Mouse (Mus musculus) embryonic stem cell, embryonic (primary cell): ENCODE measurements at regions not wholly inside any gene's neighbourhood (a gene's known extent, or its start where the extent isn't known, plus 50 kb on each side); places are given as distances from the start of the nearest gene placed in this dataset.
"Not testable (repeated sequence)": the region's sequence is repeated elsewhere in the genome, so short reads cannot be mapped to it uniquely, and the experiment has no call there.

Experiments used
- CTCF ChIA-PET, 4 experiments: fragments of 300-600 bp in 2 of 4; fragments of 350-600 bp in 2 of 4; sonication (Branson Sonifier 250); formaldehyde crosslinking; loops; one replicate each; lab custom pipeline; 2022; ENCODE audit warnings: inconsistent platforms in 2 of 4; lab: Charles Lee
- POLR2A ChIA-PET, 4 experiments: fragments of 300-600 bp in 2 of 4; fragments of 350-600 bp in 2 of 4; sonication (Branson Sonifier 250); formaldehyde crosslinking; loops; one replicate each; lab custom pipeline; 2022; ENCODE audit warnings: antibody characterized with exemption in 4 of 4, inconsistent platforms in 1 of 4; lab: Charles Lee

DNA sequence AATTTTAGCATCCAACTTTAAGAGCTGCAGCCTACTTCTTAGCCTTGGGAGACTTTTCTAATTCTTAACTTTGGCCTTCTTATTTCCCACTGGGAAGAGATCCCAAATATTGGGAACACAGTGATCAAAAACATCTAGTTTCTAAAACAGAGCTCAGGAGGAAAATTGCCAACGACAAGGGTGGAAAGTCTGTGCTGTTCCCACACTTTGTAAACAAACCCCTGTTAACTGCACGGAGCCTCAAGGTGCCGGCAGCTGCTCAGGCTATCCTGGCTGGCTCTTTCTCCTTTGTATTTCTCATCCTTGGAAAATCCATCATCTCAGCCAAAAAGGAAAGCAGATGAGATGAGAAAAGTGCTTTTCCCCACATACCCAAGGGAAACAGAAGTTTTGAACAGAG lies 84.9 kb downstream of the Impad1 start:
- ChIA-PET CTCF (no interaction called here), POLR2A (no interaction called here)

DNA sequence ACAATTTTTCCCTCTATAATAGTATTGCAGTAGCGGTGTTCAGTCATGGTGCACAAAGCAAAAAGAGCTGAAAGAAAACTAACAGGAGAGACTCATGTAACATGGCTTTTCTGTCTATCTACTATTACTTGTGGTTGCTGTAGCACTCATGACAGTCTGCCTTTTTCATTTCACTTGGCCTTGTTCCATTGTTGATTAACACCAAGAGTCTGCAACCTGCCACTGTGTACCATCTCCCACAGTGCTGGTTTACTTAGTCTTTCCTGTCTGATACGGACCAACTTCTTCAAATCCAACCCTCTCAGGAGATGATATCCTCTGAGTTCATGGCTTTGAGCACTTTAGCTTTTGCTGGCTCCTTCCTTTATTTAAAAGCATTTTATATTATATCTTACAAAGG lies 94.1 kb downstream of the Impad1 start:
- CTCF ChIA-PET = no interaction called here
- POLR2A ChIA-PET = no interaction called here

DNA sequence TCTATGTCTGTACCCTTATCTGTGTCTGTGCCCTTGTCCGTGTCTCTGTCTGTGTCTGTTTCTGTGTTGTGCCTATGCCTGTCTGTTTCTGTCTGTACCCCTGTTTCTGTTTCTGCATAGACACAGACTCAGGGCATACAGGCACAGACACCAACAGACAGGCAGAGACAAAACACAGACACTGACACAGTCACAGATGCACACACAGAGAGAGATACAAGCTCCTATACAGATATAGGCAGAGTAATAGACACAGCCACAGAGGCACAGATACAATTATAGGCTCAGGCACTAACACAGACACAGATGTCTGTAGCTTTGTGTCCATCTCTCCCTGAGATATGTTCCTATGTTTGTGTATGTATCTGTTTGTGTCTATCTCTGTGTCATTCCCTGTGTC lies 97.7 kb downstream of the Impad1 start:
- CTCF ChIA-PET = no interaction called here
- POLR2A ChIA-PET = no interaction called here

DNA sequence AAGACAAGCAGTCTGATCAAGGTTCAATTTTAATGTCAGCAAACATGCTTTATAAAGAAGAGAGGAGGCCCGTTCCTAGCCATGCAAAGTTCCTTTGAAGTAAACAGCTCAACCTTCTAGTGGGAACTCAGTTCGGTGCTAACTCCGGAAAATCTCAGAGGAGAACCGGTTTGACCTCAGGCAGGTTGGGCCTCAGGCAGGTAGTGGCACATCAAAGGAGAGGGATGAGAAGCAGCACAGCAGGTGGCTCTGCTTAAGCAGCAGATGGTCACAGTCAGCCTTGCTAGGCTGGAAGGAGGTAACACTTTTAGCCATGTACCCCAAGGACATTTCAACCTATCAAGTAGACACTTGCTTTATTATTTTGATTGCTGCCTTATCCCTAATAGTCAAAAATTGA lies 106.2 kb downstream of the Impad1 start:
- ChIA-PET CTCF (no interaction called here), POLR2A (no interaction called here)

DNA sequence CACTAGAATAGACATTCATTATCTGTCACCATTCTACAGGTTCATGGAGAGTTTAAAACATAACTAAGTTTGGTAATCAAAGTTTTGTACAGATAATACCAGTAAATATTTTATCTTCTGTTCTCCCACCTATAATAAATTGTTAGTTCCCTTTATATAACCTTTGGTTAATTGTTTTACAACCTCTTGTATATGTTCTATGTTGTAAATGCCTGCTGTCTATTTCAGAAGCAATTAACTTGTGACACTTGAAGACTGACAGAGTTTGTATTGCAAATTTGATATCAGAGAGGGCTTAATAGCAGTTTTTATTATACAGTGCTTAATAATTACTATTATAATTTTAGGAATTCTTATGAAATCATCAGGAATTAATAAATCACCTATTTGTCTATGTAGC lies 118.5 kb downstream of the Impad1 start:
- CTCF ChIA-PET = no interaction called here
- POLR2A ChIA-PET = no interaction called here

DNA sequence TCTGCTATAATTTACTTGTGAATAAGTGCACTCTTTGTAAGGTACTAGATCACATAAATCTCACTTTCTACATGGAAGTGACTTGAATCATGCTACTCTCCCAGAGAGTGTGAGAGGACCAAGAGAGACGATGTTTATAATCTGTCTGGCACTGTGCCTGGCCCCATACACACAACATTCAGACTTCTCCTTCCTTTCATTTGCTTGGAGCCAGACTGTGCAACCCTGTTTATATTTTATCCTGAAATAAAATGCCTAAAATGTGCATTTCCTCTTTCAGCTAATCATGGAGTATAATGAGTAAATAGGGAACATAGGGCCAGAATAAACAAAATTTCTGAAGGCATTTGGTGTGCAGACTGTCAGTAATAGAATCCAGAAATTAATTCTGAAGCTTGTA lies 142.9 kb downstream of the Impad1 start:
- ChIA-PET POLR2A (interaction anchor here in 1 of 4 experiments (1.7 kb wide), 1 partner anchor 16 kb away, joined by 4 read pairs; no protein-coding TSS in a partner anchor), CTCF (no interaction called here)

DNA sequence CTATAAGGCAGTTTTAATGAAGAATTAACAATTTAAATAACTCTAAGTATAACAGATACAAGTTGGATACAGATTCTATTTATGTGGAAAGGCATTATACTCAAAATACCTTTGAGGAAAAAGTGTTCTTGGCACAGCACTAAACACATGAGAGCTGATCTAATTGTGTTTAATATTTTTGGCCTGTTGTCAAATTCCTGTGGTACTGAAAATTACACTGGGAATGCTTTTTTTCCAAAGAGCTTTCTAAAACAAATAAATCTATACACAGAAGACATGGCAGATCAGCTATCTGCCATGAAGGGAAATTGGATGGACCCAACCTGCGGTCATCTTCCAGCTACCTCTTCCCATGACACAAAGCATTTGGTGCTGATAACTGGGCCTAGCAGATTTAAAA lies 147.9 kb downstream of the Impad1 start:
- POLR2A ChIA-PET = no interaction called here

DNA sequence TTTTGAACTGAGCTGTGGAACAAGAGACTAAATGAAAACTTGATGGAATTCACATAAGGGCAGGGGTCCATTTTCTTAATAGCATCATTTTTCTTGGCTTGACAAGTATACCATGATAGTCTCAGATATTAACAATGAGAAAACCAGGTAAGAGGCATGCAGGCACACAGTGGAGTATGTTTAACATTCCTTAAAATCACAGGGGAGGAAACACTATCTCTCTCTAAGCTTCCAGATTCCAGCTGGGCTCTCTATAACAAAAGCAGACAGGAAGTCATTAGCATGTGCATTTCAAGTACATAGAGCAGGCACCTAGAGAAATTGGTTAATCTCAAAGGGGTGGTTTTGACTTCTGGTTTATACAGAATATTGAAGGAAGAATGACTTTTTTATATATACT lies 156.9 kb downstream of the Impad1 start:
- POLR2A ChIA-PET = interaction anchor here in 1 of 4 experiments (0.6 kb wide), 1 partner anchor 1343 kb away, joined by 3 read pairs; no protein-coding TSS in a partner anchor
- CTCF ChIA-PET = interaction anchor here in 1 of 4 experiments (0.6 kb wide), 1 partner anchor 669 kb away, joined by 9 read pairs; no protein-coding TSS in a partner anchor

More for the DNA sequence above, 147.9 kb downstream of the Impad1 start:
- CTCF ChIA-PET = no interaction called here

DNA sequence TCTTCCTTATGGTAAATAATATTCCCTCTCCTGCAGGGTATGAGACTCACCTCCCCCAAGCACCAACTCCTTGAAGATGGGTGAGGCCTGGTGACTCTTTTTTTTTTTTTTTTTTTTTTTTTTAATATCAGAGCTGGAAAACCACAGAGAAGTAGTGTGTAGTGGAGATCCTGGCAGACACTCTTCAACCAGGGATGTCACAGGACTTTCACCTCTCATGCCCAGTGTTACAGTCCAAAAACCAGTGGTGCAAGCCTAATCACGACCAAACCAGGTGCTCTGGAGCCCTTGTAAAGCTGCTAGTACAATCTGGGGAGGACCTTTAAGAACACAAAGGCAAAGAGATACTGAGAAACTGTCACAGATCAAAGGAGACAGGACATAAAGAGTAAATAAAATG lies 157.3 kb downstream of the Impad1 start:
- ChIA-PET POLR2A (interaction anchor here in 1 of 4 experiments (0.6 kb wide), 1 partner anchor 1344 kb away, joined by 3 read pairs; no protein-coding TSS in a partner anchor), CTCF (interaction anchor here in 1 of 4 experiments (0.6 kb wide), 1 partner anchor 669 kb away, joined by 9 read pairs; no protein-coding TSS in a partner anchor)

DNA sequence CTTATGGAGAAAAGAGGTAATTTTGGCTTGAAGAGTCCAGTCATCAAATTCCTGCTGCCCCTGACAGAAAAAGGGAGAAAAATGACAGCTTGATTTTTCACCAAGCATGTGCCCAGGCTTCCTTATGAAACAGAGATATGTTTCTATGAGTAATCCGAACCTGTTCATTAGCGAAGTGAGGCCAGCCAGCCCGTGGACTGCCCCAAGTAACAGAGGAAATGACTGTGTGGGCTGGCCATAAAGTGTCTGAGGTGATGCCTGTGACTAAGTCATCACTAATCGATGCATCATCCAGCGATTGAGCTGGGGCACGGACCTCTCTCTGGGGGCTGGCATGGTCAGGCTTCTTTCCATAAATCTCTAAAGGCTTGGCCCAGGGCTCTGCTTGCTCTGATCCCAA lies 157.8 kb downstream of the Impad1 start:
- ChIA-PET POLR2A (no interaction called here), CTCF (no interaction called here)

DNA sequence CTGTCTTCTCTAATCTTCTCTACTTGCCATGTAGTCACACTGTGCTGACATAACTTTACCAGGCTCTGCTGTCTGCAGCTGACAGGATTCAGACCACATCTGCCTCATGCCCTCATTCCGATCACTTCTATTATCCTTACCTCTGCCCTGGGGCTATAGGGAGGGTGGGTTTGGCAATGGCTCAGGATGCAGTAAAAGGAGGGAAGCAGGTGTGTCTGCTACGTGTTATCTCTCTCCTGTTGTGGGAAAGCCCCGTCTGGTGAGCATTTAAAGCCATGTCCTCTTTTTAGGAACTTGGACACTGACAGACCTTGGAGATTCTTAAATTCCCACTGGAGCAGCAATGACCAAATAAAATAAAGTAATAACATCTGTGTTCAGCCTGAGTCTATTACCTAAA lies 158.5 kb downstream of the Impad1 start:
- ChIA-PET POLR2A (interaction anchor here in 2 of 4 experiments (0.6 to 1.3 kb wide), 2 partner anchors 15 to 20 kb away, joined by 3 to 4 read pairs; no protein-coding TSS in a partner anchor), CTCF (no interaction called here)

DNA sequence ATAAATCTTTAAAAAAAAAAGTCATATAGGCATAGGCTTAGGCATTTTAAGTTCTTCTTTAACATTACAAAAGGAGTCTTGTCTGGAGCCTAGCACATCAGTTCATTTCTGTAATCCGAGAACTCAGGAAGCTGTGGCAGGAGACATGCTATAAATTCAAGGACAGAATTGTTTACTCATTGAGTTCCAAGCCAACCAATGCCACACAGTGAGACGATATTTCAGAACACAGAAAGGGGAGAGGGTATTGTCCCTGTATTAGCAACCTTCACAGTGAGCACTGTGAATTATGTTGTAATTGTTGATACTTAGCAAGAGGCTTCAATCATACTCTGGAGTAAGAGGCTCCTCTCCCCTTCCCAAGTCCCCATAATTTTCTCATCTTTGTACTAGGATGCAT lies 162.4 kb downstream of the Impad1 start:
- ChIA-PET POLR2A (no interaction called here), CTCF (no interaction called here)

DNA sequence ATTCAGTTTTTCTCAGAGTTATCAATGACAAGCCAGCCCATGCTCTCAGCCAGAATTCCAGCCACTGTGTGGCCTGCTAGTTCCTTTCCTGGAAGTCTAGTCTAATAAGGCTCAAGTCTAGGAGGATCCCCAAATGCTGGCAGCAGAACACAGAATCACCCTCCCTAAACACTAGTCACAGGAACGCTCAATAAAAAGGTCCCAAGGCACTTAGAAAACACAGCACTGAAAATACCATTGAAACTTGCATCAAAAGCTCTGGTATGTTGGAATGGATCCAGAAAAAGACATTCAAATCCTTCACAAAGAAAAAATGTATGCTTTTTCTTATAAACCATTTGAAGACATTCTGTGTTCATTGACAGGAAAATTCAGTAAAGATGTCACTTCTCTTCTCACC lies 163.9 kb downstream of the Impad1 start:
- POLR2A ChIA-PET = no interaction called here
- CTCF ChIA-PET = no interaction called here

DNA sequence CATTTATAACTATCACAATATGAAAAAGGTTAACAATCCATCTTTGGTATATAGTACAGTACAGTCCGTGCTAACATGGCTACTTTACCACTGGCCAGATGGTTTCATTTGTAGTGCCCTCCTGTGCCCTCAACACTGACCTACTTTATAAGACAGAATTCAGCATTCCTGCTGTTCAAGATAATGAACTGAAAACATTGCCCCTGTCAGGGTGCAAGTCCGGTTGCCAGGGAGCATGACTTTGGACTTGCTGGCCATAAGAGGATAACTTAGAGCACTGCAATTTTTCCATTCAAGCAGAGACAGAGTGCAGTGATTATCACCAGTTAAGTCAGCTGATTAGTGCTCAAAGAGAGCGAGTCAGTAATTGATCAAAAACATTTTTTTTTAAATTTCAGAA lies 169.3 kb downstream of the Impad1 start:
- ChIA-PET POLR2A (interaction anchor here in 1 of 4 experiments (1.3 kb wide), 1 partner anchor 10 kb away, joined by 3 read pairs; no protein-coding TSS in a partner anchor), CTCF (no interaction called here)

DNA sequence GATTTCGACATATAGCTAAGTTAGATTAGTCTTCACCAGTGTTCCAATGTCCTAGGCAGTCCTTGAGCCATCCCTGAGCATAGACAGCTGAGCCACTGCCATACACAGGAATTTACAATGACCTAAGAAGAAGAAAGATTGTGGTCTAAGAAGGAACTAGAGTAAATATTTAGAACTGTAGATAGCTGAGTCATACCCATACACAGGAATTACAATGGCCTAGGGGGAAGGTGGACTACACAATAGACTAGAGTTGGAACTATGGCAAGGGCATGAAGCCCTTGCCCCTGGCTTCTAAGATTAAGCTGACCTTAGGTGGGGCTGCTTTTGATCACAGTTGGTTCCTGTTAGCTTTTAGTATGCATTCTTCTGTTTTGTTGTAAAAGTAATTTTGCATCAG lies 173.0 kb downstream of the Impad1 start:
- CTCF ChIA-PET, POLR2A ChIA-PET: not testable (repeated sequence)

DNA sequence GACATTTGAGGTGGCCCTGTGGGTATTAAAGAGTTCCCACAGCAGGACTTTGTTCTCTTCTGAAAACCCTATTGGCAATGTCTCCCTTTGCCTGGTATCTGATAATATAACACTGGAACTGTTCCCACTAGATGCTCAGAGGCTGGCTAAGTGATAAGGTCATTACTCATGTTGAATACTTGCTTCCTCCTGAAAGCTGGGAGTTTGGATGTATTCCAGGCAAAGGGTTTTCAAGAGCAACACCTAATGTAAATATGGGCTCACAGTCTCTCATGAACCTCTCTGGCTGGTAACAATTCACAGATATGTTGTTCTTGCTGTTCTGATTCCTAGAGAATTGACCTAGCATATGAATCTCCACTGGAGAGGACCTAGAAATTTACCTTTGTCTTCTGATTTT lies 178.6 kb downstream of the Impad1 start:
- POLR2A ChIA-PET = interaction anchor here in 1 of 4 experiments (0.6 kb wide), 1 partner anchor 20 kb away, joined by 3 read pairs; no protein-coding TSS in a partner anchor
- CTCF ChIA-PET = no interaction called here
